Mouse (Mus musculus) T-helper 2 cell (primary cell): ENCODE measurements around the gene Baiap2.

Experiments
- in situ Hi-C: fragments of 300-600 bp; cut with MboI, MseI; formaldehyde crosslinking; loops from one replicate; pipeline ENCODE4 v1.15.1; 2025; ENCODE audit warnings: high pct_unique_total_duplicates

The Baiap2 gene

DNA sequence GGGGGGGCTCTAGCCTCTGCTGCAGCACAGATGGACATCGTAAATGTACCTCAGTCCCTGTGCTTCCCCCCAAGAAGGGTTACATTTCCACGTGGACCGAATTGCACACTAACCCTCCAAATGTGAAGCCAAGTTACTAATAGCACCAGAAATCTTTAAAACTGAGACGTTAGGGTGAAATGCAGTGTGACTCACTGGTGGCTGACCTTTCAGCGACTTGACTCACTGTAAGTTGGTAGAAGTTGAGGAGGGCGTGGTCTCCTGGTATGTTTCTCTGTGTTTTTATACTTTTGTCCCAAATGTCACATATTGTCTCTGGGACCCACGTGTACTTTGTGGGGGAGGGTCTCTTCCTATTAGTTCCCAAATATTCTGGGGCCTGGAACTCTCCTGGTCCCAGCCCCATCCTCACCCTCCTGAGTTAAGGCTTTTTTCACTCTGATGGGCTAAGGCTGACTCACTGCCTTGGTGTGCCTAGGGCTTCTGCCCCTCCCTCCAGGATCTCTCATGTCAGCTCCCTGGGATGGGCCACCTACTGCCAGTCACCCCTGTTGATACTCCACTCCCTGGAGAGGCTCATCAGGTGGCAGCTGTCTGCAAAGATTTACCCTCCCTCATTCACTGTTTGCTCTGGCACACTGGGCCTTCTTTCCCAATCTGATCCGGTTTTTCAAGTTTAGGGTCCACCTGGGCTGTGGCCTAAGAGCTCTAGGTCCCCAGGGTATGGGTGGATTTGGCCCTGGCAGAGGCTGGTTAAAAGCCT is 33.4 kb downstream of the Baiap2 start:
- in situ Hi-C loops, result no loop called here

DNA sequence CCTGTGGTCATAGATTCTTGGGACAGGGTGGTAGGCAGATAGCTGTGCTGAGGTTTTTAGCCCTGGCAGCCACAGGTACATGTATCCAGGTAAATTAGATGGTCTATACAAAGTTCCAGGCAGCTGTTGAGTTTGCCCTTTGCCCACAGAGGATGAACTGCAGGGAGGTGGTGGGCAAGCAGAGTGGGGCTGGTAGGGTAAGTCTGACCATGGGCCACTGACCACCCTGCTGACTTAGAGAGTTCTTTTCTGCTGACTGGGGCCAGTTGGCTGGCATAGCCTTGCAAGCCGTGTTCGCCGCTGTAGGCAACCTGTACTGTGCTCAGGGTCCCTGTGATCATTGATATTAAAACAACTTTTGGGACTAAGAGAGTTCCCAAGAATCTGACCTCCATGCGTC is 36.1 kb downstream of the Baiap2 start:
- in situ Hi-C loops, result no loop called here

DNA sequence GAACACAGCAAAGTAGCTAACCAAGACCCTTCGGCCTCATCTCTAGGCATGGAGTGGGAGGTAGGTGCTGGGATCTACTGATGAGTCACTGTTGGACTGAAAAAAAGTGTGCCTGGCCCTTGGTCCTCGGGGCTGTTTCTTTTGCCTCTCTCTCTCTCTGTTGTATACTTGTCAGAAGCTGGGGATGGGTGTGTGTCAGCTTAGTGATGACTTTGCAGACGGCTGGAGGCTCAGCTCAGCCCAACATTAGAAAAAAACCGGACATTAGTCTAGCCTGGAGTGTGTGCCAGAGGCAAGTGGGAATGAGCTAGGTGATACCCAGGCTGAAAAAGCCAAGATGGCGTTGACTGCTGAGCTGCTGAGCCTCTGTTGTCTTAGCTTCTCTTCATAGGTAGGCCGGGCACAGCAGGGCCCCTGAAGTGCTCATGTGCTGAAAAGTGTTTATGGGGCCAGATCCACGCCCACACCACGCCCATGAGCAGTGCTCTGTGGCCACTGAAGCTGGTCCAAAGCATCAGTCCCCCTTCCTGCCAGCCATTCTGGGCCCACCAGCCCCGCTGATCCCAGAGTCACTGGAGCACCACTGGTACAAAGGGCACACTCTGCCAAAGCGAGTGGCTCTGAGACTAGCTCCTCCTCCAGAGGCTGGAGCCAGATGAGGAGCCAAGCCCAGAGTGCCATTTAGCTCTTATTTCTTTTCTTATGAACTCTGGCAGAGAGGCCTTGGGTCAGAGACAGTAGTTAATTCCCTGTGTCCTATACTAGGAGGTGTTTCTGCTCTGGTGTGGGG is 37.2 kb downstream of the Baiap2 start:
- in situ Hi-C loops, result no loop called here

DNA sequence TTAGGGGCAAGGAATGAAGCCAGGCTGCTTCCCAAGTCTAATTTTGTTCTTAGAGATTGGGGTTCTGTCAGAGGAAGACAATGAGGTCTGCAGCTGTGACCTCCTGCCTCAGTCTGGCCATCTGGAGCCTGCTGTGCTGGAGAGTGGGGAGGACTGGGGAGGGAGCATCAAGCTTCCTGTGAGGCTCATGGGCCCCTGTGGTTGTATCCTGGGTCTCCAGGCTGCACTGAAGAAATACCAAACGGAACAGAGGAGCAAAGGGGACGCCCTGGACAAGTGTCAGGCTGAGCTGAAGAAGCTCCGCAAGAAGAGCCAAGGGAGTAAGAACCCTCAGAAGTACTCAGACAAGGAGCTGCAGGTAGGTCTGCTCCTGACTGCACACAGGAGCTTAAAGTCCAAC is 39.2 kb downstream of the Baiap2 start:
- in situ Hi-C loops, result no loop called here

DNA sequence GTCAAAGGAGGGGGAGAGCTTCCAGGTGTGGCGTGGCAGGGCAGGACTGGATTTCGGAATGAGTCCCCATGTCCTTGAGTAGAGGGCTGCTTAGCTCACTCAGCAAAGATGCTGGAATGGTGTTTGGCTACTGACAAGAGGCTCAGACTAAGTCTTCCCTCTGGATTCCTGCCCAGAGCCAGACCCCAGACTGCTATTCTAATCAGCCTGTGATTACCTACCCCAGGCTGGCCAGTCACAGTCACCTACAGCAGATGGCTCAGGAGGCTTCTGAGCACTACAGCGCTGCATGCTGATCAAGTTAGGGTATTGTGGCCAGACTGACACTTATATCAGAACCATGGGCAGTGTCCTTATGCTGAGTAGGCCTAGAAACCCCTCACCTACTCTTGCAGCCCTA is 39.7 kb downstream of the Baiap2 start:
- in situ Hi-C loops, result no loop called here

DNA sequence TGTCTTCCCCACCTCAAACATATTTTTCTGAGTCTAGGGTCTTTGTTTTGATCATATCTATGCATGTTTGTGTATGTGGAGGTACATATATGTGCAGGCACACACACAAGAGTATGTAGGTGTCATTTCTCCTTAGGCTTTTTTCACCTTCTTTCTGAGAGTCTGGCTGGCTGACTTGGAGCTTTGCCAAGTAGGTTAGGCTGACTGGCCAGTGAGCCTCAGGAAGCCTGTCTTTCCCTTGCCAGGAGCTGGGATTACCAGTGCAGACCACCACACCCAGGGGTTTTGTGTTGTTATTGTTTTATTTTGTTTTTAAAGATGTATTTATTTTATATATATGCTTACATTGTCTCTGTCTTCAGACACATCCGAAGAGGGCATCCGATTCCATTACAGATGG is 40.6 kb downstream of the Baiap2 start:
- in situ Hi-C loops, result no loop called here

DNA sequence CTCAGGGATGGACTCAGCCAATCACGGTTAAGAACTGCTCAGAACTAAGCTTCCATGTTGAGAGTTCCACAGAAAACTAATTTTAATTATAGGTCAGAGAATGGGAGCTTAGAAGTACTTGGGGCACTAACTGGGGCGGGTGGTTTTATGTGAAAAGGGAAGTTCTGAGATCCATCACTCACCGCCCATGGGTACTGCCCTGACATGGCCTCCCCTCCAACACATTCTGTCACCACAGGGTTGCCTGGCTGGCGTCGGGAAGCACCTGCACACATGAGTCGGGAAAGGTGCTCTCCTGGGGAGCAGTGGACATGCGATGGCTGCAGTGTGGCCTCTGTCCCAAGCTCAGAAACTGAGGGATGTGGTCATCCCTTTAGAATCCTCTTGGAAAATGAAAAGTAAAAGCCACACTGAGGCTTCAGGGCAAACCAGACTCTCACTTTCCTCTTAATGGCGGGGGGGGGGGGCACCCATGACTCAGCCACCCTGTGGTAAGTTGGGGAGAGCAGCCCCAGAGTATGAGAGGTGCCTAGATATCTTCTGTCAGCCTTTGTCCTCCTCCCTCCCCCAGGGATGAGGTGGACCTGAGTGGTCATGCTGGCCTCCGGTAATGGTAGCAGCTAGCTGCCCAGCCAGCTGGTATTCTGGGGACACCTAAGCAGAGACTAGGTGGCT is 44.3 kb downstream of the Baiap2 start:
- in situ Hi-C loops, result no loop called here

DNA sequence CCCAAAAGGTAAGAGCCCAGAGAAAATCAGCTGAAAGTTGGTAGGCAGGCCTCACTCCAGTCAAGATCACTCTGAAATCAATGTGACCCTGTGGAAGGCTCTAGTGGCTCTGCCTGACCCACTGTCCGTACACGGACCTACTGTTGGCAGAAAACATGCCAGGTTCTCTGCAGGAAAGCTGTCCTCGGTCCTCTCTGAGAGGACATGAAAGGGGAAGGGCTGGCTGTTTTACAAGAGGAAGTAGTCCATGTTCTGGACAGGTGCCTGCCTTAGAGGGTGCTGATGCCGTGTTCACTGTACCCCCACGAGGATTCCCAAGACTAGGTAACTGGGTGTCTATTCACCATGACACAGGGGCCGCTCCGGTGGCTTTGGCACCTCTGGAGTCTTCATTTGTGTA is 45.3 kb downstream of the Baiap2 start:
- in situ Hi-C loops, result no loop called here

DNA sequence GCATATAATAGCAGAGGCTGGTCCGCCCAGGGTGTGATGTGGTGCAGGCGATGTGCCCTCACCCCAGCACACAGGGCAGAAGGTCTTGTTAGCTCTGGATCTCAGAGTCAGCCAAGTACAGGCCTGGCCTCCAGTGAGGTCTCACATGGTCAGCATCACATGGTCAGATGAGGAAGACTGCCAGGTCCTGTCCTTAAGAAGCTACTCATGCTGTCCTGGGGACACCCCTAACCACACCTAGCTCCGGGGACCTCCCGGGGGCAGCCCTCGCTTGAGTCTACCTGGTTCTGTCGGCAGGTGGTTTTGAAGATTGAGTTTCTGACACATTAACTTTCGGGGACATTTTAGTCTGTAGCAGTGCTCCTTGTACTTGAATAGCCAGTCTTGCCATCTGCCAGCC is 45.8 kb downstream of the Baiap2 start:
- in situ Hi-C loops, result no loop called here

DNA sequence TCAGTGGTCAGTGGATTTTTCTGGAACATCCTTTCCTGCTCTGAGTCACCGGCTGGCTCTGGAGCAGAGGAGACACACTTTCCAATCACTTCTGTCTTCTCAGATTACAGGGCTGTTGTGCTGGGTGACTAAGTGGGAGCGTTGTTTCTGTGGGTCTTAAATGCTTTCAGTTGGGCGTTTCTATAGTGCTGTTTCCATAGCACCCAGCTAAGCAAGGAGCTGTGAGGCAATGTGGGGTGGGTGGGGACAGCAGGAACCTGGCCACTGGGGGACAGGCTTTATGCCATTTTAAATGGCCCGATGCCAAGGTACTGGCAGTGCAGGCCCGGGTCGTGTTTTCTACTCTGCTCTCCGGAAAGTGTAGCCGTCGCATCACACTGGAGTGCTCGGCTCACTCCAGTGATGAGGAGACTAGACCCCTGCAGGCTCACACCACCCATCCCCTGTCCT is 46.6 kb downstream of the Baiap2 start:
- in situ Hi-C loops, result no loop called here

DNA sequence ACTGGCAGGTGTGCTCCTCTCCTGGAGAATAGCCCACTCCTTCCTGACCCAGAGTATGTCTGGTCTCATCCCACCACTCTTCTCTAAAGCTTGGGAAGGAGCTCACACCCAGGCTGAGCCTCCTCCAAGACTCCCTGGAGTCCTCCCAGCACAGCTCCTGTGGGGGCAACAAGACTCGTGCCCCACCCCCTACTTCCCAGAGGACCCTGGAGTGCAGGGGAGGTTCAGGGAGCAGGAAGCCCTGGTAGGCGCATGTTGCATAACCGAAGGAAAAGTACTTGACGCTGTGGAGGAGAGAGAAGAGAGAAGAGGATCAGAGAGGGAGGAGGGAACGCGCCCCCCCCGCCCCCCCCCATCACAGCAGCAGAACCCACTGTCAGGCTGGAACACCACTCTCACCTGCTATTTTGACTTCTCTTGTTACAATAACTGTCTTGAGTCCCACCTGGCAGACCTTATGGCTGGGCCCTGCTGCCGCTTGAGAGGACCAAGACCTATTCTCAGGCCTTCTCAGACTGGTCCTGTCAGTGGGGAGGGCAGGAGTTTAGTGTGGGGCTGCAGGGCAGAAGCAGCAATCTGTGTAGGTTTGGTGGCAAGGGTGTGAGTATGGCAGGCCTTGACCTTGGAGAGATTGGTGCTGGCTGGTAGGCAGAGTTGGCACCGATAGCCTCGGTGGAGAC is 48.2 kb downstream of the Baiap2 start:
- in situ Hi-C loops, result no loop called here

DNA sequence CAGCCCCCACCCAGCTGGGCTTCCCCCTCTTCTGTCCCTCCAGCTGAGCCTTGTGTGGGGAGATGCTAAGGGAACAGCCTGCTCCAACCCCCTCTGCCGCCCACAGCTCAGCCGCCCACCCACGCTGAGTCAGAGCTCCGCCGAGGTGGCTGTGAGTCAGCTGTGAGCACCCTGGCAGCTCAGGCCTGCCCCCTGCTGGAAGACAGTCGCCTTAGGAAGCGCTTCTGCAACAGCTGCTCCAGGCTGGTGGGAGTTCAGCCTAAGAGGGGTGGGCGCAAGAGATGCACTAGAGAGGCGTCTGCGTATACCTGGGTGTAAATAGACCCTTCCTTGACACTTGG is 48.7 kb downstream of the Baiap2 start:
- in situ Hi-C loops, result no loop called here

DNA sequence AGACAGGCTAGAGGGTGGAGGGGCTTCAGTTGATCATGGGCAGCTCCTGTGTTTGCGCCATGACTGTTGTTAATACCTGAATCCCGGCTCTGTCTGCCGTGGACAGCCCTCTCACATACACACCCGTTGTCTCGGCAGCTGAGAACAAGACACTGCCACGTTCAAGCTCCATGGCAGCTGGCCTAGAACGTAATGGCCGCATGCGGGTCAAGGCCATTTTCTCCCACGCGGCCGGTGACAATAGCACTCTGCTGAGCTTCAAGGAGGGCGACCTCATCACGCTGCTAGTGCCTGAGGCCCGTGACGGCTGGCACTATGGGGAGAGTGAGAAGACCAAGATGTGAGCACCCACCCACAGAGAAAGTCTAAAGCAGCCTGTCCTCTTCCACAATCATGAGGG is 54.8 kb downstream of the Baiap2 start:
- in situ Hi-C loops, result loop anchor here (5.0 kb wide), 1 partner anchor 80 kb away; no protein-coding TSS in a partner anchor

DNA sequence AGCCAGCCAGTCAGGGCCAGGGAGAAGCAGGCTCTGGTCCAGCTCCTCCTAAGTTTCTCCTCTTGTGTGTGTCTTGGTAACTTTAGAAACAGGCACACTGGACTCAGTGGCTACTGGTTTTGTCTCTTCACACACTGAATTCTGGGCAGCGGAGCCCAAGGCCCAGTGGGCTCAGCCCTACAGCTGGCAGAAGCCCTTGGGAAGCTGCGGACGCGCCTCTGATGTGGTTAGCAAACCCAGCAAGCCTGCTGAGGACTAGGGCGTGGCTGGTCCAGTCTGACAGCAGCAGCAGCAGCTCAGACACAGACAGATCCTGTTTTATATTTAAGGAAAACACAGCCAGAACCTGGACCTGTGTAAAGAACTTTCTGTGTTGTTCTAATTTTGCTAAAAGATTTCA is 59.5 kb downstream of the Baiap2 start:
- in situ Hi-C loops, result no loop called here

DNA sequence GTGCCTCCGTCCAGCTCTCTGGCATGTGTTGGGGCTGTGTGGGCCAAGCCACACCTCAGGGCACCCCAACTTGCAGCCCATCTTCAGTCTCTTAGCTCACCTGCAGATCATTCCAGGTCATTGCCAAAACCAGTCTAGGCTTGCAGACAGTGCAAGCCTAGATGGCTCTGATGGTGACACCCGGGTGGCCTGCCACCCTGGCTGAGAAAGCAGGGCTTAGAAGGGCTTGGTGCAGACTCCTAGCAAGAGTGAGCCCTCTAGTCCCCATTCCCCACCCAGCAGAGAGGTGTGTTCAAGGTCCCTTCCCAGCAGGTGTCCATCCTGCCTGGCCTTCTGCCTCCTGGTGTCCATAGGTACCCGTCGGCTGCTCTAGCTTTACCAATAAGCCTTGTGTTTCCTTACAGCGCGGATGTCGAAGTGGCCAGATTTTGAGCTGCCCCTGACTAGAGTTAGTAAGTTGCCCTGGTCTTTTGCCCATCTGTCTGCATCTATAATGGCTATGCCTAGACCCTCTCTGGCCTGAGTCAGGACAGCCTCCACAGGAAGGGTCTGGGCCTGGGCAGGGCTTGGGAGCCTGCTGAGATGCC is 60.2 kb downstream of the Baiap2 start:
- in situ Hi-C loops, result no loop called here

DNA sequence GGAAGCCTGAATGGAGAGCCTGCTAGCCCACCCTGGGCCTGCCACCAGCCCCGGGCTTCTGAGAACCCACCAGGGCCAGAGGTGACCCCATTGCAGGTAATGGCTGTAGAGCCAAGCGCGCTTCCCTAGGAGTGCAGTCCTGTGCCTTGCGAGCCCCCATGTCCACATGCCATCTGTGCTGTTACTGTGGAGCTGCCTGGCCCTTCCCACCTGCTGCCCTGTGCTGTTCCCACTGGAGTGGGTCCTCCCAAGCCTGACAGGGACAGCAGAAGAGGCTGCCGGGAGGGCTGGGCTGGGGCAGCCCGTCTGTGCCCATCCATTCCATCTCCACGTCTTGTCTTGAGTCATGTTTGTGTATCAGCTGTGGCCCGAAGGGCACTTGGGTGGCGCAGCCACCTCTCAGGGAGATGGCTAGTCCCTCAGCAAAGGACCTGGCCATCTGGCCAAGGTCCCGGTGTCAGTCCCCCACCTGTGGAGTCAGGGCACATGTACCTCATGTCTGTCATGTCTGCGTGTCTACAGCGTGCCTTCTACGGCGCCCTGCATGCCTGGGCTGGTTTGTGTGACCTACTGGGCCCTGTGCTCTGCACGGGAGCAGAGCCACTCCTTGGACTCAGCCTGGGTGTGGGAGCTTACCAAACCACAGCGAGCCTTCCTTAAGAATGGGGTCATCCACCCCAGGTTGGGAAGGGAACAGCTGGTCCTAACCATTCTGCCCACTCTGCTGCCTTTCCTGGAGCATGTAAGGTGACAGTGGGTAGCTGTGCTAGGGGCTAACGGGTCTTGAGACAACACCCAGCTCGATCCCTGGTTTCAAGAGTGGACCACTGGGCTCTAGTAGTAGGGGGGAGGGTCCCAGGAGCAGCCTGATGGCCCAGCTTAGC is 63.1 kb downstream of the Baiap2 start:
- in situ Hi-C loops, result no loop called here

DNA sequence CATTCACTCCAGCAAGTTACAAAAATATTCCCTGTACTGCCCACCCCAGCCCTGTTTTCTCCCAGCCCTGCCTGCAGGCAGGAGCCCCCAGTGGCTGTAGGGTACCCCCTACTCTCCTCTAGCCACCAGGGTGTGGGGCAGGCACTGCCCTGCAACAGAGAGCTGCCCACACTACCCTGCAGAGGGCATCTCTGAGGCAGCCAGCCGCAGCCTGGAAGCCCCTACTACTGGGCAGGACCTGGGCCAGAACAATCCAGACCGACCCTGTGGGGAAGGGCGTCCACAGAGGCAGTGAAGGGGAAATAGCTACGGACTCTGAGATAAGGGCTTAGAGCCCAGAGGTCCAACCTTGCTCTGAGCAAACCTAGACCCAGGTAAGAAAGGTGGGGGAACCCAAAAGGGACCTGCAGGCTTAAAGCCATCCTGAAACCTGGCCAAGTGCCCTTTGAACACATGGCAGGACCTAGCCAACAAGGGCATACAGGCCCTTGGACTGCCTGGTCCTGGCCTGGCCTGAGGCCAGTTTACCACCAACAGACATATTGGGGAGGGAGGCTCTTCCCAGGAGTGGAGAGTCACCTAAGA is 65.0 kb downstream of the Baiap2 start:
- in situ Hi-C loops, result no loop called here

DNA sequence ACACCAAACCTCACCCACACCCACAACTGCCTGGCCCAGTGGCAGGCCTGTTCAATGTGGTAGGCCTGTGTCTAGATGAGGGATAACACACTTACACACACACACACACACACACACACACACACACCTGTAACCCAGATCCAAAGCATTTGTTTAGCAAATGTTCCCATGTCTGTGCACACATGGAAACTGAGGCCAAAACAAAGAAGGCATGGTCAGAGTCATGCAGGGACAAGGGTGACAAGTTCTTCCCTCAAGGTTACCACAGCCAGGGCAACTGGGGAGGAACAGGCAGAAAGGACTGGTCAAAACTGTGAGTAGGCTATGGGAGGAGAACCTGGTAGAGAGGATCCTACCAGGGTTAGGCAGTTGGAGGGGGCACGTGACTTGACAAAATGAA is 65.9 kb downstream of the Baiap2 start:
- in situ Hi-C loops, result no loop called here

DNA sequence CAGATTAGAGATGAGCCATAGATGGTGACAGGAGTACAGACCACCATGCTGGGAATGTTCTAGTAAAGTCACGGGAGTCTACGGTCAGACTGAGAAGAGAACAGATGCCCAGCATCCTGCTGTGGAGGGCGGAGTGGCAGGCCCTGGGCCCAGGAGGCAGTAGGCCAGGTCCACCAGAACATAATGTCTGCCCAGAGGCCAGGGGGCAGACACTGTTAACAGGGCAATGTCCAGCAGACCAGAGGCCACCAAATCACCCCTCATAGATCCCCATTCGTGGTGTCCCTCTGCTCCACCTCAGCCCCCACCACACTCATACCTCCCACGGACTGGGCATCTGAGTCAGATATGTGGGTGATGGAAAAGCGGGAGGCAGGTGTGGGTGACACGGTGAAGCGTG is 66.4 kb downstream of the Baiap2 start:
- in situ Hi-C loops, result no loop called here

DNA sequence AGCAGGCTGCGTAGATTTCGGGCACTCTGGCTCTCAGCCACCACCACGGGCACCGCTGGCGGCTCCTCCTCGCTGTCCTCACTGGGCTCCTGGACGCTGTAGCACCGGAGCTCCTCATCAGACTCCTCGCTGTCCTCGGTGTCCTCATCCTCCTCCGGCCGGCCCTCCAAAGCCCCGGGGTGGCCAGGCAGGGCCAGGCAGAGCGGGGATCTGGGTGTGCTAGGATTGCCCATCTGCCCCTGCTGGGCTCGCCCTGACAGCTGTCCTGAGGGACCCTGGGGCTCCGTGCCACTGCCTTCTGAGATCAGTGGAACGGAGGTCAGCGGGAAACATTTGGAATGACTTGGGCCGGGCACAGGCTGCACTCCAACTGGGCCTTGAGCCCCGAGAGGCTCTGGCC is 67.4 kb downstream of the Baiap2 start:
- in situ Hi-C loops, result no loop called here
